Mouse (Mus musculus): ENCODE data around the gene Mettl27.
"Not testable (repeated sequence)": the region's sequence is repeated elsewhere in the genome, so short reads cannot be mapped to it uniquely, and the experiment has no call there.

Mettl27 gene

GRCm38 (mm10) chr5:134921106-134921505 is 11.1 kb upstream of the Mettl27 start:
- no peak for DNase-seq

- no peak for DNase-seq
Measured at GRCm38 (mm10) chr5:134923141-134923540, 9.0 kb upstream of the Mettl27 start.

GRCm38 (mm10) chr5:134926726-134927125 is 5.4 kb upstream of the Mettl27 start:
- no peak for DNase-seq

- no peak for DNase-seq
Measured at GRCm38 (mm10) chr5:134929988-134930387, 2.2 kb upstream of the Mettl27 start.

GRCm38 (mm10) chr5:134932903-134933276 is 722 bp downstream of the Mettl27 start:
- peak; percentile 73 for DNase-seq

GRCm38 (mm10) chr5:134933281-134933680 is 1.1 kb downstream of the Mettl27 start:
- DNase-seq: no peak

- DNase-seq: not testable (repeated sequence)
Measured at GRCm38 (mm10) chr5:134933686-134934085, 1.5 kb downstream of the Mettl27 start.

GRCm38 (mm10) chr5:134934666-134935065 is 2.5 kb downstream of the Mettl27 start:
- no peak for DNase-seq

- DNase-seq: no peak
Measured at GRCm38 (mm10) chr5:134936051-134936450, 3.9 kb downstream of the Mettl27 start.

- DNase-seq: no peak
Measured at GRCm38 (mm10) chr5:134936626-134937185, 4.5 kb downstream of the Mettl27 start.

GRCm38 (mm10) chr5:134939069-134939468 is 6.9 kb downstream of the Mettl27 start:
- DNase-seq: no peak

- not testable (repeated sequence) for DNase-seq
Measured at GRCm38 (mm10) chr5:134939554-134939953, 7.4 kb downstream of the Mettl27 start.

GRCm38 (mm10) chr5:134941472-134942209 is 9.5 kb downstream of the Mettl27 start:
- peak; percentile 50 for DNase-seq

- peak; percentile 51 for DNase-seq
Measured at GRCm38 (mm10) chr5:134942740-134943139, 10.6 kb downstream of the Mettl27 start.

GRCm38 (mm10) chr5:134944179-134944578 is 12.0 kb downstream of the Mettl27 start:
- DNase-seq: no peak

GRCm38 (mm10) chr5:134945266-134945959 is 13.2 kb downstream of the Mettl27 start:
- no peak for DNase-seq

- DNase-seq: no peak
Measured at GRCm38 (mm10) chr5:134946063-134946856, 14.1 kb downstream of the Mettl27 start.

GRCm38 (mm10) chr5:134946857-134947255 is 14.7 kb downstream of the Mettl27 start, which contains the start of gene Cldn4:
Gene Cldn4, minus strand, starts transcription at chr5:134946934.
- peak; percentile 37 for DNase-seq

- DNase-seq: no peak
Measured at GRCm38 (mm10) chr5:134947420-134948084, 15.4 kb downstream of the Mettl27 start.

- no peak for DNase-seq
Measured at GRCm38 (mm10) chr5:134948085-134948439, 15.9 kb downstream of the Mettl27 start.

GRCm38 (mm10) chr5:134951053-134951884 is 19.1 kb downstream of the Mettl27 start:
- DNase-seq: no peak

GRCm38 (mm10) chr5:134955491-134955890 is 23.3 kb downstream of the Mettl27 start:
- DNase-seq: no peak
